Mouse (Mus musculus) CH12.LX (cell line): ENCODE measurements around the gene Otos.
A peak's percentile ranks its signal among the peaks of the same experiment; 100 is the strongest.

Source experiments
- CTCF ChIP-seq, 2 experiments: IDR thresholded peaks in 1 of 2; conservative IDR thresholded peaks in 1 of 2; 2 replicates each; pipeline ENCODE4 v1.5.1; 2011 to 2012; ENCODE audit warnings: low read depth in 2 of 2, low read length in 2 of 2, improper control_type of control experiment in 1 of 2, inconsistent platforms in 1 of 2, mild to moderate bottlenecking in 1 of 2, moderate library complexity in 1 of 2
- MEF2A ChIP-seq: IDR thresholded peaks from 2 replicates; pipeline ENCODE4 v1.6.1; 2014; ENCODE audit warnings: low read depth, mild to moderate bottlenecking, inconsistent platforms, low read length, improper control_type of control experiment, borderline replicate concordance
- POLR2A ChIP-seq: IDR thresholded peaks from 2 replicates; pipeline ENCODE4 v1.6.1; 2011; ENCODE audit warnings: low read depth, mild to moderate bottlenecking, improper control_type of control experiment, low read length
- SMC3 ChIP-seq: IDR thresholded peaks from 2 replicates; pipeline ENCODE4 v1.6.1; 2011; ENCODE audit warnings: low read depth, low read length, improper control_type of control experiment
- USF1 ChIP-seq: IDR thresholded peaks from 2 replicates; pipeline ENCODE4 v1.6.1; 2014; ENCODE audit warnings: low read depth, mild to moderate bottlenecking, inconsistent platforms, low read length, improper control_type of control experiment
- ZKSCAN1 ChIP-seq: IDR thresholded peaks from 2 replicates; pipeline ENCODE4 v1.6.1; 2012; ENCODE audit warnings: low read depth, inconsistent platforms, low read length, improper control_type of control experiment, borderline replicate concordance

- TF ChIP-seq CTCF (conservative IDR thresholded peaks at IDR 0.05 in 1 of 2, IDR thresholded peaks at IDR 0.05 in 1 of 2; ENCODE audit: low read depth in 2 of 2, low read length in 2 of 2): no peak
- TF ChIP-seq USF1: no peak
- no peak for TF ChIP-seq SMC3
- TF ChIP-seq POLR2A: peak; percentile 80
- peak; percentile 36; the same call in 1 of the 2 replicates for TF ChIP-seq MEF2A
- TF ChIP-seq ZKSCAN1: no peak
Measured at GRCm38 (mm10) chr1:92641514-92642272, 6.9 kb downstream of the Otos start, which contains the start of gene Cops9.
